Mouse (Mus musculus) stomach, postnatal 0 days (tissue): ENCODE results near the gene Otulin.

Experiments used
- CTCF ChIP-seq: IDR thresholded peaks from 2 replicates; pipeline ENCODE4 v1.5.1; 2016; ENCODE audit warnings: antibody characterized with exemption, low read depth, mild to moderate bottlenecking, moderate library complexity
- EP300 ChIP-seq: optimal IDR thresholded peaks from 2 replicates; pipeline ENCODE3; 2016; ENCODE audit warnings: antibody characterized with exemption

DNA sequence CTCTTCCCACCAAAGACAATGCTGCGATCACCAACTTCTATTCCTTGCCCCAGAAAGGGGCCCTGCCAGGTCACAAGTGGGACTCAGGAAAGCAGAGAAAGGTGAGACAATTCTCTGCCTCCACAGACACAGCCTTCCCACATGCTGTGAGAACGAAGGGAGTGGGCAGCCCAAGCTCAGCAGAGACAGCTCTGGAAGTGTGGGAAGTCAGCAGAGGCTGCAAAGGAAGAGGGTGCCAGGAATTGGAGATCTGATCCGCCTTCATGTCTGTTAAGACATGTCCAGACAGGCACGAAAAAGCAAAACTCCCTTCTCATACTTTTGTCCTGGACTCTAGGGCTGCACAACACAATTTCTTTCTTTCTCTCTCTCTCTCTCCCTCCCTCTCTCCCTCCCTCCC, 38.8 kb upstream of the Otulin start:
- TF ChIP-seq CTCF (no peak), EP300 (no peak)
